Mouse (Mus musculus) CH12.LX (cell line): ENCODE measurements around the gene Slc4a4. TPM values are rescaled to one million over a fixed set of nuclear protein-coding genes. Genes with fewer than 3 reads are reported as not detected.

Source experiments
- DNase-seq: peaks from one replicate; pipeline ENCODE4 v3.0.0-alpha.2; 2013; ENCODE audit errors: extremely low read depth
- H3K27ac ChIP-seq: 2 replicates; pipeline ENCODE4 v1.5.1; 2012; ENCODE audit warnings: low read depth, mild to moderate bottlenecking, control low read depth, moderate library complexity; ENCODE audit not compliant: insufficient read depth
- H3K27me3 ChIP-seq: replicated peaks from 2 replicates; pipeline ENCODE3; 2012; ENCODE audit warnings: inconsistent platforms
- H3K36me3 ChIP-seq, 2 experiments: replicated peaks in 1 of 2; 2 replicates each; pipeline versions ENCODE3 to v1.6.1; 2012; ENCODE audit warnings: inconsistent platforms in 1 of 2, low read length in 1 of 2, mild to moderate bottlenecking in 1 of 2, mixed read lengths in 1 of 2, moderate library complexity in 1 of 2; ENCODE audit not compliant: control insufficient read depth in 1 of 2, insufficient read depth in 1 of 2
- H3K4me1 ChIP-seq, 2 experiments: 2 replicates each; pipeline ENCODE4 v1.6.1; 2012; ENCODE audit warnings: inconsistent platforms in 1 of 2, moderate library complexity in 1 of 2; ENCODE audit not compliant: insufficient read depth in 2 of 2, control insufficient read depth in 1 of 2
- H3K4me2 ChIP-seq: 2 replicates; pipeline ENCODE4 v1.6.1; 2012; ENCODE audit warnings: low read depth, mild to moderate bottlenecking, control low read depth; ENCODE audit not compliant: poor library complexity, insufficient read depth, severe bottlenecking
- H3K4me3 ChIP-seq, 3 experiments: fragments of 150-350 bp in 1 of 3; sonication (generic) in 1 of 3; replicated peaks in 1 of 3; 2 replicates each; pipeline versions ENCODE3 to v1.5.1; 2011 to 2012; ENCODE audit warnings: low read depth in 2 of 3, low read length in 2 of 3, mild to moderate bottlenecking in 2 of 3, moderate library complexity in 2 of 3, control low read depth in 1 of 3, improper control_type of control experiment in 1 of 3, inconsistent platforms in 1 of 3, mixed read lengths in 1 of 3; ENCODE audit not compliant: poor library complexity in 1 of 3
- H3K79me2 ChIP-seq: replicated peaks from 2 replicates; pipeline ENCODE4 v1.6.1; 2012; ENCODE audit warnings: mild to moderate bottlenecking, moderate library complexity; ENCODE audit not compliant: control insufficient read depth, poor library complexity, insufficient read depth, severe bottlenecking; ENCODE audit errors: extremely low read depth
- H3K9ac ChIP-seq: 2 replicates; pipeline ENCODE4 v1.6.1; 2012; ENCODE audit warnings: low read depth, mild to moderate bottlenecking, control low read depth, moderate library complexity; ENCODE audit not compliant: insufficient read depth
- H3K9me3 ChIP-seq: replicated peaks from 2 replicates; pipeline ENCODE3; 2012; ENCODE audit warnings: low read length, inconsistent platforms, mixed read lengths
- BHLHE40 ChIP-seq: IDR thresholded peaks from 2 replicates; pipeline ENCODE4 v1.6.1; 2011; ENCODE audit warnings: mild to moderate bottlenecking, low read depth, low read length, improper control_type of control experiment
- CHD2 ChIP-seq: IDR thresholded peaks from 2 replicates; pipeline ENCODE4 v1.6.1; 2011; ENCODE audit warnings: low read length, improper control_type of control experiment
- ELF1 ChIP-seq: IDR thresholded peaks from 2 replicates; pipeline ENCODE4 v1.6.1; 2014; ENCODE audit warnings: low read depth, mild to moderate bottlenecking, inconsistent platforms, low read length, improper control_type of control experiment
- EP300 ChIP-seq: IDR thresholded peaks from 2 replicates; pipeline ENCODE4 v1.6.1; 2011; ENCODE audit warnings: low read length, improper control_type of control experiment
- HCFC1 ChIP-seq: IDR thresholded peaks from 2 replicates; pipeline ENCODE4 v1.6.1; 2012; ENCODE audit warnings: low read depth, mild to moderate bottlenecking, inconsistent platforms, low read length, improper control_type of control experiment
- JUN ChIP-seq: IDR thresholded peaks from 2 replicates; pipeline ENCODE4 v1.6.1; 2011; ENCODE audit warnings: low read depth, mild to moderate bottlenecking, low read length, improper control_type of control experiment, moderate library complexity; ENCODE audit not compliant: insufficient read depth
- MAFK ChIP-seq: IDR thresholded peaks from 2 replicates; pipeline ENCODE4 v1.6.1; 2011; ENCODE audit warnings: low read length, improper control_type of control experiment; ENCODE audit not compliant: insufficient replicate concordance
- MAX ChIP-seq: IDR thresholded peaks from 2 replicates; pipeline ENCODE4 v1.6.1; 2011; ENCODE audit warnings: low read length, improper control_type of control experiment
- MEF2A ChIP-seq: IDR thresholded peaks from 2 replicates; pipeline ENCODE4 v1.6.1; 2014; ENCODE audit warnings: low read depth, mild to moderate bottlenecking, inconsistent platforms, low read length, improper control_type of control experiment, borderline replicate concordance
- MXI1 ChIP-seq: IDR thresholded peaks from 2 replicates; pipeline ENCODE4 v1.6.1; 2011; ENCODE audit warnings: mild to moderate bottlenecking, low read depth, low read length, improper control_type of control experiment
- MYC ChIP-seq: IDR thresholded peaks from 2 replicates; pipeline ENCODE4 v1.6.1; 2011; ENCODE audit warnings: low read depth, mild to moderate bottlenecking, improper control_type of control experiment, low read length
- RAD21 ChIP-seq: IDR thresholded peaks from 2 replicates; pipeline ENCODE4 v1.6.1; 2011; ENCODE audit warnings: low read depth, mild to moderate bottlenecking, low read length, improper control_type of control experiment, moderate library complexity
- SIN3A ChIP-seq: IDR thresholded peaks from 2 replicates; pipeline ENCODE4 v1.6.1; 2012; ENCODE audit warnings: low read length, improper control_type of control experiment, inconsistent platforms
- TCF12 ChIP-seq: IDR thresholded peaks from 2 replicates; pipeline ENCODE4 v1.6.1; 2014; ENCODE audit warnings: low read depth, mild to moderate bottlenecking, inconsistent platforms, low read length, improper control_type of control experiment
- UBTF ChIP-seq: IDR thresholded peaks from 2 replicates; pipeline ENCODE4 v1.6.1; 2012; ENCODE audit warnings: low read depth, mild to moderate bottlenecking, inconsistent platforms, low read length, improper control_type of control experiment, moderate library complexity
- USF2 ChIP-seq: conservative IDR thresholded peaks from 2 replicates; pipeline ENCODE4 v1.6.1; 2011; ENCODE audit warnings: low read depth, low read length, improper control_type of control experiment
- ZC3H11A ChIP-seq: IDR thresholded peaks from 2 replicates; pipeline ENCODE4 v1.6.1; 2012; ENCODE audit warnings: low read depth, mild to moderate bottlenecking, inconsistent platforms, low read length, improper control_type of control experiment
- ZKSCAN1 ChIP-seq: IDR thresholded peaks from 2 replicates; pipeline ENCODE4 v1.6.1; 2012; ENCODE audit warnings: low read depth, inconsistent platforms, low read length, improper control_type of control experiment, borderline replicate concordance
- dilution Hi-C: fragments of 300-500 bp; cut with MboI; formaldehyde crosslinking; loops from 2 replicates; pipeline ENCODE4 v1.14.3; 2020; ENCODE audit warnings: low sequenced_read_pairs; ENCODE audit not compliant: extremely low pct_unique_long_range_greater_than_20kb, extremely low pct_ligation_motif_present
- in situ Hi-C: fragments of 300-500 bp; cut with MboI; formaldehyde crosslinking; loops from 3 replicates; pipeline ENCODE4 v1.14.3; 2019; ENCODE audit warnings: low sequenced_read_pairs, low pct_ligation_motif_present, low pct_unique_long_range_greater_than_20kb, mixed read lengths
- polyA plus RNA-seq: library from polyadenylated mRNA; unstranded; fragments of >175 nt; gene quantifications from 2 replicates; pipeline ENCODE4 v1.2.1, GENCODE M21; 2012; ENCODE audit warnings: low read depth; ENCODE audit not compliant: insufficient read length
- total RNA-seq, 2 experiments: library from RNA; depleted of rRNA; stranded (reverse); fragments of 300-350 nt in 1 of 2; fragments of >200 nt in 1 of 2; gene quantifications; 2 replicates each; pipeline ENCODE4 v1.2.3; 2012 to 2014

The Slc4a4 gene
- total and polyA plus RNA-seq, 3 experiments, result not detected

DNA sequence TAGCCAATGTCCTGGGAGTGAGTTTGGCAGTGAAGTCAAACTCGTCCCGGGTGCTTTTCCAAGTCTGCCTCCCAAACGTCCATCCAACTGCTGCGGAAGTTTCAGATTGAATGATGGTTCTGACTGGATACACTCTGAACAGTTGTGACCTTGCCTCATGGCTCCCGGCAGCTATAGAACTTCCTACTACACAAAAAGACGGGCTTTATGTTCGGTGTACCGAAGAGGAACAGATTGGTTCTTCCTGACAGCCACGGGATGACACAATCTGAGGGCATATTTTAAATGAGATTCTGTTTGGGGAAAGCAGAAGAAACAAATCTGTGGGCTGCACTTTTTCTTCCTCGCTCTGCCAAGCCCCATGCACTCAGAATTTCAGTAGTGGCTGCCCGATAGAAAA is 201.8 kb downstream of the Slc4a4 start:
- no peak overlapping the region for H3K9ac ChIP-seq
- DNase-seq, result no peak
- no peak overlapping the region for H3K4me3 ChIP-seq
- TF ChIP-seq TCF12, result no peak
- TF ChIP-seq UBTF, result no peak
- TF ChIP-seq BHLHE40, result no peak
- no peak for TF ChIP-seq ELF1
- TF ChIP-seq USF2, result no peak
- no peak for TF ChIP-seq MXI1
- TF ChIP-seq MAFK, result no peak
- no peak for TF ChIP-seq SIN3A
- no peak for TF ChIP-seq RAD21
- TF ChIP-seq, all 38 proteins: peak for 0
- no peaks in the 10 kb centered on the region for H3K36me3 ChIP-seq
- H3K9me3 ChIP-seq, result no peaks in the 10 kb centered on the region
- H3K4me1 ChIP-seq, result no peaks in the 10 kb centered on the region
- in situ Hi-C loops, result no loop called here
- H3K79me2 ChIP-seq, result no peaks in the 10 kb centered on the region
- H3K27ac ChIP-seq, result no peak overlapping the region
- dilution Hi-C loops, result no loop called here
- no peak overlapping the region for H3K4me2 ChIP-seq
- H3K27me3 ChIP-seq, result no peaks in the 10 kb centered on the region

DNA sequence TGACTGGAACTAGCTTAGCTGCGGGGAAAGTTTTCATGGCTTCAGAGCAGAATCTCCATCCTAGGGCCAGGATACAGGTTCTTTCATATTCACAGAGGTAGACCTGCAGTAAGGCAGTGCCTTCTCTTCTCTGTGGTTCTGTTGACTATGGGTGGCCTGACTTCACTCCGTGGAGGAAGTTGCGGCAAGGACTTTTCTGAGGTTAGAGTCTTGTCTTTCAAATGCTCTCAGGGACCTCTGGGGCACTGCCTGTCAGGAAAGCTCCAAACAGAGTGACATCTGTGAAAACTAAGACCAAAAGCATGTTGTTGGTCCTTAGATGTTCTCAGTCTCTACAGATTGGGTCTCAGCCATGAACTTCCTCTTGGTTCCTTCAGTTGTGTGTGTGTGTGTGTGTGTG is 203.5 kb downstream of the Slc4a4 start:
- Histone ChIP-seq H3K9me3 (no peaks in the 10 kb centered on the region), H3K27ac (no peak overlapping the region), H3K79me2 (no peaks in the 10 kb centered on the region), H3K9ac (no peak overlapping the region), H3K4me3 (no peak overlapping the region), H3K4me1 (no peaks in the 10 kb centered on the region), H3K27me3 (no peaks in the 10 kb centered on the region), H3K4me2 (no peak overlapping the region), H3K36me3 (no peaks in the 10 kb centered on the region)
- in situ Hi-C loops (no loop called here), dilution Hi-C loops (no loop called here)
- no peak for DNase-seq
- no peak for TF ChIP-seq ZC3H11A
- no peak for TF ChIP-seq ZKSCAN1

DNA sequence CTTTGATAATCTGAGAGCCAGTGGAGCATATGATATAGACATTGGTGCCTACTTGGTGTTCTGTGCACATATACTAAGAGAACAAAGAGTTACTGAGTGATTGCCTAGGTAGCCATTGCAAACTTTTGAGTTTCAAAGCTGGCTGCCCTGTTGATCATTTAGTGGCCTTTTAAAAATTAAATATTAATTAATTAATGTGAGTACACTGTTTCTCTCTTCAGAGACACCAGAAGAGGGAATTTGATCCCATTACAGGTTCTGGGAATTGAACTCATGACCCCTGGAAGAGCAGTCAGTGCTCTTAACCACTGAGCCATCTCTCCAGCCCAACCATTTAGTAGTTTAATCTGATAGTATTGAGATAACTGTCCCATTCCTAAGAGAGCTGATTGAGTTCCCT is 209.8 kb downstream of the Slc4a4 start:
- no peak overlapping the region for H3K4me2 ChIP-seq

More for the DNA sequence above, 209.8 kb downstream of the Slc4a4 start:
- Histone ChIP-seq H3K9me3 (no peaks in the 10 kb centered on the region), H3K79me2 (no peaks in the 10 kb centered on the region), H3K9ac (no peak overlapping the region), H3K27ac (no peak overlapping the region), H3K27me3 (no peaks in the 10 kb centered on the region), H3K4me1 (no peaks in the 10 kb centered on the region), H3K36me3 (no peaks in the 10 kb centered on the region), H3K4me3 (no peak overlapping the region)
- no peak for DNase-seq
- TF ChIP-seq RAD21 (no peak), CHD2 (no peak), ZKSCAN1 (no peak), UBTF (no peak), JUN (no peak), ELF1 (no peak), HCFC1 (no peak), MEF2A (no peak), MAX (no peak), MYC (no peak), EP300 (no peak)
- in situ Hi-C loops (no loop called here), dilution Hi-C loops (no loop called here)
